Mouse (Mus musculus) midbrain, embryonic 13.5 days (tissue): ENCODE measurements around the gene Nptxr. TPM values are rescaled to one million over a fixed set of nuclear protein-coding genes. Genes with fewer than 3 reads are reported as not detected.

Experiments used
- ATAC-seq: fragments of 200-750 bp; cut with Nextera tagmentation; 2 replicates; pipeline ENCODE4 v1.8.0; 2017; ENCODE audit warnings: mild to moderate bottlenecking, moderate TSS enrichment, moderate library complexity
- H3K27ac ChIP-seq: fragments of 300-500 bp; sonication (generic); 2 replicates; pipeline ENCODE4 v1.5.1; 2015; ENCODE audit warnings: inconsistent platforms, mild to moderate bottlenecking, moderate library complexity
- H3K27me3 ChIP-seq: fragments of 300-500 bp; sonication (generic); 2 replicates; pipeline ENCODE4 v1.6.1; 2015; ENCODE audit warnings: mild to moderate bottlenecking, inconsistent platforms
- H3K36me3 ChIP-seq: fragments of 300-500 bp; sonication (generic); 2 replicates; pipeline ENCODE4 v1.6.1; 2015; ENCODE audit warnings: mild to moderate bottlenecking, inconsistent platforms
- H3K4me1 ChIP-seq: fragments of 300-500 bp; sonication (generic); replicated peaks from 2 replicates; pipeline ENCODE4 v1.6.1; 2015; ENCODE audit warnings: inconsistent platforms
- H3K4me2 ChIP-seq: fragments of 300-500 bp; sonication (generic); replicated peaks from 2 replicates; pipeline ENCODE4 v1.6.1; 2015; ENCODE audit warnings: moderate library complexity, mild to moderate bottlenecking, inconsistent platforms
- H3K4me3 ChIP-seq: fragments of 300-500 bp; sonication (generic); replicated peaks from 2 replicates; pipeline ENCODE4 v1.5.1; 2015; ENCODE audit warnings: mild to moderate bottlenecking, inconsistent platforms
- H3K9ac ChIP-seq: fragments of 300-500 bp; sonication (generic); replicated peaks from 2 replicates; pipeline ENCODE4 v1.6.1; 2015; ENCODE audit warnings: mild to moderate bottlenecking, inconsistent platforms
- H3K9me3 ChIP-seq: fragments of 300-500 bp; sonication (generic); 2 replicates; pipeline ENCODE4 v1.6.1; 2016; ENCODE audit warnings: mild to moderate bottlenecking, inconsistent platforms
- WGBS: fragments of 180-500 bp; shearing (Covaris S2); methylation state at CpG from one replicate; pipeline ENCODE4 v1.1.7; 2015; 5-methylcytosine and 5-hydroxymethylcytosine counted together
- polyA plus RNA-seq: library from polyadenylated mRNA; unstranded; fragments of >200 nt; fragmentation: Nextera tagmentation; extraction: Ambion mirVana; gene quantifications from 2 replicates; pipeline ENCODE4 v1.2.1, GENCODE M21; 2015

The Nptxr gene
- polyA plus RNA-seq, 1 experiment from 2014 or later: 18.1 TPM

GRCm38 (mm10) chr15:79798591-79798990 is 6.0 kb downstream of the Nptxr start:
- H3K9me3 ChIP-seq: no peaks in the 10 kb centered on the region
- WGBS: 87% methylated on average over 10 of the region's 10 CpGs
- ATAC-seq: no peak

GRCm38 (mm10) chr15:79797680-79798079 is 6.9 kb downstream of the Nptxr start:
- peaks cover 13% of the 10 kb centered on the region for H3K27me3 ChIP-seq
- H3K27ac ChIP-seq: no peak overlapping the region
- peaks cover 26% of the 10 kb centered on the region; the same call in 1 of the 2 replicates for H3K4me1 ChIP-seq
- no peaks in the 10 kb centered on the region for H3K36me3 ChIP-seq
- WGBS: 94% methylated on average over 8 of the region's 8 CpGs
- no peak overlapping the region for H3K9ac ChIP-seq
- H3K9me3 ChIP-seq: no peaks in the 10 kb centered on the region
- ATAC-seq: no peak
- H3K4me2 ChIP-seq: no peak overlapping the region
- no peak overlapping the region for H3K4me3 ChIP-seq

More at GRCm38 (mm10) chr15:79798591-79798990, 6.0 kb downstream of the Nptxr start:
- no peaks in the 10 kb centered on the region for H3K36me3 ChIP-seq
- no peak overlapping the region for H3K9ac ChIP-seq
- no peak overlapping the region for H3K4me3 ChIP-seq
- no peak overlapping the region for H3K4me2 ChIP-seq
- H3K4me1 ChIP-seq: peaks cover 32% of the 10 kb centered on the region
- no peak overlapping the region for H3K27ac ChIP-seq
- H3K27me3 ChIP-seq: peaks cover 22% of the 10 kb centered on the region

GRCm38 (mm10) chr15:79797096-79797495 is 7.5 kb downstream of the Nptxr start:
- H3K9me3 ChIP-seq: no peaks in the 10 kb centered on the region
- 83% methylated on average over 7 of the region's 7 CpGs for WGBS
- H3K4me1 ChIP-seq: 0 out of 2 replicates have a peak, but pooled peaks cover 22% of the 10 kb centered on the region
- no peak overlapping the region for H3K4me3 ChIP-seq
- no peak for ATAC-seq
- H3K36me3 ChIP-seq: no peaks in the 10 kb centered on the region
- no peak overlapping the region for H3K4me2 ChIP-seq
- H3K27me3 ChIP-seq: peaks cover 7% of the 10 kb centered on the region
- no peak overlapping the region for H3K9ac ChIP-seq
- no peak overlapping the region for H3K27ac ChIP-seq

GRCm38 (mm10) chr15:79796256-79796655 is 8.3 kb downstream of the Nptxr start:
- no peaks in the 10 kb centered on the region for H3K9me3 ChIP-seq
- no peaks in the 10 kb centered on the region for H3K36me3 ChIP-seq
- no peak overlapping the region for H3K9ac ChIP-seq
- 87% methylated on average over 12 of the region's 12 CpGs for WGBS
- H3K4me3 ChIP-seq: no peak overlapping the region
- H3K27ac ChIP-seq: no peak overlapping the region
- H3K4me2 ChIP-seq: no peak overlapping the region
- ATAC-seq: no peak
- H3K27me3 ChIP-seq: peaks cover under 1% of the 10 kb centered on the region; the same call in 1 of the 2 replicates
- 0 out of 2 replicates have a peak, but pooled peaks cover 23% of the 10 kb centered on the region for H3K4me1 ChIP-seq

- Histone ChIP-seq H3K9me3 (no peaks in the 10 kb centered on the region), H3K9ac (no peak overlapping the region), H3K4me3 (no peak overlapping the region), H3K4me2 (no peak overlapping the region), H3K36me3 (peaks cover 5% of the 10 kb centered on the region; the same call in 1 of the 2 replicates), H3K27ac (no peak overlapping the region), H3K4me1 (0 out of 2 replicates have a peak, but pooled peaks cover 13% of the 10 kb centered on the region), H3K27me3 (peaks cover 3% of the 10 kb centered on the region; the same call in 1 of the 2 replicates)
- WGBS: 34% methylated on average over 20 of the region's 20 CpGs
- no peak for ATAC-seq
These were observed 10.4 kb downstream of the Nptxr start for GRCm38 (mm10) chr15:79794173-79794572.

- no peak overlapping the region for H3K4me2 ChIP-seq
- 92% methylated on average over 9 of the region's 9 CpGs for WGBS
- ATAC-seq: no peak
These were observed 11.5 kb downstream of the Nptxr start for GRCm38 (mm10) chr15:79793076-79793475.

GRCm38 (mm10) chr15:79792455-79792854 is 12.1 kb downstream of the Nptxr start:
- no peak overlapping the region for H3K27ac ChIP-seq
- peaks cover 21% of the 10 kb centered on the region for H3K4me1 ChIP-seq
- H3K36me3 ChIP-seq: peaks cover 5% of the 10 kb centered on the region; the same call in 1 of the 2 replicates
- 20% methylated on average over 19 of the region's 19 CpGs for WGBS
- H3K9ac ChIP-seq: no peak overlapping the region
- no peak overlapping the region for H3K4me3 ChIP-seq
- H3K9me3 ChIP-seq: no peaks in the 10 kb centered on the region
- no peak for ATAC-seq
- H3K27me3 ChIP-seq: peaks cover 3% of the 10 kb centered on the region; the same call in 1 of the 2 replicates
- H3K4me2 ChIP-seq: no peak overlapping the region

More at GRCm38 (mm10) chr15:79793076-79793475, 11.5 kb downstream of the Nptxr start:
- H3K9me3 ChIP-seq: no peaks in the 10 kb centered on the region
- H3K4me1 ChIP-seq: peaks cover 15% of the 10 kb centered on the region
- H3K4me3 ChIP-seq: no peak overlapping the region
- H3K27me3 ChIP-seq: peaks cover 3% of the 10 kb centered on the region; the same call in 1 of the 2 replicates
- peaks cover 5% of the 10 kb centered on the region; the same call in 1 of the 2 replicates for H3K36me3 ChIP-seq
- no peak overlapping the region for H3K27ac ChIP-seq
- no peak overlapping the region for H3K9ac ChIP-seq

GRCm38 (mm10) chr15:79791502-79791901 is 13.1 kb downstream of the Nptxr start:
- no peak overlapping the region for H3K9ac ChIP-seq
- 2% methylated on average over 12 of the region's 12 CpGs for WGBS
- no peak overlapping the region for H3K27ac ChIP-seq
- no peak for ATAC-seq
- H3K4me2 ChIP-seq: no peak overlapping the region
- peaks cover 5% of the 10 kb centered on the region; the same call in 1 of the 2 replicates for H3K36me3 ChIP-seq
- H3K9me3 ChIP-seq: no peaks in the 10 kb centered on the region
- peaks cover 3% of the 10 kb centered on the region; the same call in 1 of the 2 replicates for H3K27me3 ChIP-seq
- peaks cover 28% of the 10 kb centered on the region for H3K4me1 ChIP-seq
- H3K4me3 ChIP-seq: no peak overlapping the region

GRCm38 (mm10) chr15:79790905-79791304 is 13.7 kb downstream of the Nptxr start:
- Histone ChIP-seq H3K9ac (no peak overlapping the region), H3K4me1 (peaks cover 28% of the 10 kb centered on the region), H3K36me3 (peaks cover 5% of the 10 kb centered on the region; the same call in 1 of the 2 replicates), H3K27ac (no peak overlapping the region), H3K4me2 (no peak overlapping the region), H3K4me3 (no peak overlapping the region), H3K9me3 (no peaks in the 10 kb centered on the region), H3K27me3 (peaks cover 3% of the 10 kb centered on the region; the same call in 1 of the 2 replicates)
- WGBS: 81% methylated on average over 6 of the region's 6 CpGs
- no peak for ATAC-seq

- 59% methylated on average over 8 of the region's 8 CpGs for WGBS
- H3K27ac ChIP-seq: no peak overlapping the region
- peaks cover 24% of the 10 kb centered on the region for H3K4me1 ChIP-seq
- H3K4me3 ChIP-seq: no peak overlapping the region
- ATAC-seq: no peak
- H3K4me2 ChIP-seq: no peak overlapping the region
- H3K9me3 ChIP-seq: no peaks in the 10 kb centered on the region
- peaks cover 5% of the 10 kb centered on the region; the same call in 1 of the 2 replicates for H3K36me3 ChIP-seq
- peaks cover 3% of the 10 kb centered on the region; the same call in 1 of the 2 replicates for H3K27me3 ChIP-seq
- no peak overlapping the region for H3K9ac ChIP-seq
These were observed 14.5 kb downstream of the Nptxr start for GRCm38 (mm10) chr15:79790111-79790510.

- 30% methylated on average over 8 of the region's 8 CpGs for WGBS
- H3K27ac ChIP-seq: peak overlapping the region; percentile 46
- peaks cover 3% of the 10 kb centered on the region; the same call in 1 of the 2 replicates for H3K27me3 ChIP-seq
- peak; percentile 51 for ATAC-seq
- peaks cover 18% of the 10 kb centered on the region for H3K4me1 ChIP-seq
- no peaks in the 10 kb centered on the region for H3K9me3 ChIP-seq
- no peak overlapping the region for H3K4me3 ChIP-seq
- H3K36me3 ChIP-seq: peaks cover 5% of the 10 kb centered on the region; the same call in 1 of the 2 replicates
- H3K4me2 ChIP-seq: no peak overlapping the region
- H3K9ac ChIP-seq: no peak overlapping the region
These were observed 16.8 kb downstream of the Nptxr start for GRCm38 (mm10) chr15:79787815-79788214.

- no peak for ATAC-seq
- peaks cover 15% of the 10 kb centered on the region for H3K4me1 ChIP-seq
- H3K9ac ChIP-seq: no peak overlapping the region
- H3K27ac ChIP-seq: no peak overlapping the region
- no peaks in the 10 kb centered on the region for H3K27me3 ChIP-seq
- peaks cover 5% of the 10 kb centered on the region; the same call in 1 of the 2 replicates for H3K36me3 ChIP-seq
- no peak overlapping the region for H3K4me3 ChIP-seq
- no peaks in the 10 kb centered on the region for H3K9me3 ChIP-seq
- H3K4me2 ChIP-seq: no peak overlapping the region
- 50% methylated on average over 1 of the region's 1 CpGs for WGBS
These were observed 19.5 kb downstream of the Nptxr start for GRCm38 (mm10) chr15:79785056-79785455.
